Mouse (Mus musculus): ENCODE results near the gene Krtap28-13. TPM values are rescaled to one million over a fixed set of nuclear protein-coding genes. Genes with fewer than 3 reads are reported as not detected.

Gene Krtap28-13
- polyA plus RNA-seq, 1 experiment from 2014 or later, result not detected

- Histone ChIP-seq H3K9ac (replicated peaks; ENCODE audit: low read length) (peak within 1 kb of the TSS; percentile 48), H3K9me3 (ENCODE audit: control insufficient read depth, low read length) (no peaks in the 10 kb centered on the region), H3K4me1 (ENCODE audit: control insufficient read depth, insufficient read depth, low read length) (0 out of 2 replicates have a peak, but pooled peaks cover 3% of the 10 kb centered on the region), H3K36me3 (ENCODE audit: control insufficient read depth, insufficient read depth, low read length) (no peaks in the 10 kb centered on the region), H3K27ac (replicated peaks; ENCODE audit: low read depth, low read length) (no peak within 1 kb of the TSS), H3K4me2 (ENCODE audit: low read length) (peak within 1 kb of the TSS; percentile 73), H3K27me3 (ENCODE audit: control insufficient read depth, insufficient read depth, low read length) (no peaks in the 10 kb centered on the region; the same call in 1 of the 2 replicates), H3K4me3 (replicated peaks; ENCODE audit: low read depth, low read length) (peak within 1 kb of the TSS; percentile 47)
- DNase-seq, result peak; percentile 80
- peak; percentile 84 for ATAC-seq (ENCODE audit: low FRiP score, low TSS enrichment)
- under 1% methylated on average over 25 of the region's 25 CpGs for WGBS
These were observed 22.5 kb upstream of the Krtap28-13 start, which contains the start of gene Slc19a3 for GRCm38 (mm10) chr1:83038109-83038672. Gene Slc19a3 (minus strand): TSS chr1:83038448.

GRCm38 (mm10) chr1:83039080-83039479, 21.6 kb upstream of the Krtap28-13 start:
- no peak for ATAC-seq (ENCODE audit: low FRiP score, low TSS enrichment)
- Histone ChIP-seq H3K4me1 (ENCODE audit: control insufficient read depth, insufficient read depth, low read length) (0 out of 2 replicates have a peak, but pooled peaks cover 3% of the 10 kb centered on the region), H3K4me2 (ENCODE audit: low read length) (no peak overlapping the region), H3K36me3 (ENCODE audit: control insufficient read depth, insufficient read depth, low read length) (no peaks in the 10 kb centered on the region), H3K4me3 (replicated peaks; ENCODE audit: low read depth, low read length) (no peak overlapping the region), H3K27ac (replicated peaks; ENCODE audit: low read depth, low read length) (no peak overlapping the region), H3K9ac (replicated peaks; ENCODE audit: low read length) (no peak overlapping the region), H3K27me3 (ENCODE audit: control insufficient read depth, insufficient read depth, low read length) (no peaks in the 10 kb centered on the region; the same call in 1 of the 2 replicates), H3K9me3 (ENCODE audit: control insufficient read depth, low read length) (no peaks in the 10 kb centered on the region)
- no peak for DNase-seq
- WGBS, result 83% methylated on average over 4 of the region's 4 CpGs

GRCm38 (mm10) chr1:83042380-83042779, 18.4 kb upstream of the Krtap28-13 start, which contains the start of gene Krtap28-10:
Gene Krtap28-10 (minus strand): TSS chr1:83042480.
- Histone ChIP-seq H3K4me1 (ENCODE audit: control insufficient read depth, insufficient read depth, low read length) (0 out of 2 replicates have a peak, but pooled peaks cover 3% of the 10 kb centered on the region), H3K36me3 (ENCODE audit: control insufficient read depth, insufficient read depth, low read length) (no peaks in the 10 kb centered on the region), H3K27ac (replicated peaks; ENCODE audit: low read depth, low read length) (no peak within 1 kb of the TSS), H3K27me3 (ENCODE audit: control insufficient read depth, insufficient read depth, low read length) (no peaks in the 10 kb centered on the region), H3K9me3 (ENCODE audit: control insufficient read depth, low read length) (no peaks in the 10 kb centered on the region), H3K9ac (replicated peaks; ENCODE audit: low read length) (no peak within 1 kb of the TSS), H3K4me3 (replicated peaks; ENCODE audit: low read depth, low read length) (no peak within 1 kb of the TSS), H3K4me2 (ENCODE audit: low read length) (no peak within 1 kb of the TSS)
- ATAC-seq (ENCODE audit: low FRiP score, low TSS enrichment) (no peak), DNase-seq (no peak)
- WGBS, result 95% methylated on average over 2 of the region's 2 CpGs

- no peak within 1 kb of the TSS for H3K9ac ChIP-seq (replicated peaks; ENCODE audit: low read length)
These were observed 15.8 kb upstream of the Krtap28-13 start, which contains the start of gene Gm47969 for GRCm38 (mm10) chr1:83044882-83045427. Gene Gm47969 (plus strand): TSS chr1:83044932.

GRCm38 (mm10) chr1:83058481-83058880, 2.2 kb upstream of the Krtap28-13 start:
- Histone ChIP-seq H3K27me3 (ENCODE audit: control insufficient read depth, insufficient read depth, low read length) (no peaks in the 10 kb centered on the region), H3K36me3 (ENCODE audit: control insufficient read depth, insufficient read depth, low read length) (no peaks in the 10 kb centered on the region), H3K9me3 (ENCODE audit: control insufficient read depth, low read length) (no peaks in the 10 kb centered on the region), H3K4me2 (ENCODE audit: low read length) (no peak overlapping the region), H3K9ac (replicated peaks; ENCODE audit: low read length) (no peak overlapping the region), H3K27ac (replicated peaks; ENCODE audit: low read depth, low read length) (no peak overlapping the region), H3K4me1 (ENCODE audit: control insufficient read depth, insufficient read depth, low read length) (no peaks in the 10 kb centered on the region), H3K4me3 (replicated peaks; ENCODE audit: low read depth, low read length) (no peak overlapping the region)
- ATAC-seq (ENCODE audit: low FRiP score, low TSS enrichment), result no peak
- no peak for DNase-seq
- 58% methylated on average over 1 of the region's 1 CpGs for WGBS

More at GRCm38 (mm10) chr1:83044882-83045427, 15.8 kb upstream of the Krtap28-13 start, which contains the start of gene Gm47969:
- Histone ChIP-seq H3K4me3 (replicated peaks; ENCODE audit: low read depth, low read length) (no peak within 1 kb of the TSS), H3K27me3 (ENCODE audit: control insufficient read depth, insufficient read depth, low read length) (no peaks in the 10 kb centered on the region), H3K9me3 (ENCODE audit: control insufficient read depth, low read length) (no peaks in the 10 kb centered on the region), H3K36me3 (ENCODE audit: control insufficient read depth, insufficient read depth, low read length) (no peaks in the 10 kb centered on the region), H3K27ac (replicated peaks; ENCODE audit: low read depth, low read length) (no peak within 1 kb of the TSS), H3K4me1 (ENCODE audit: control insufficient read depth, insufficient read depth, low read length) (no peaks in the 10 kb centered on the region), H3K4me2 (ENCODE audit: low read length) (no peak within 1 kb of the TSS)
- 90% methylated on average over 5 of the region's 5 CpGs for WGBS
- no peak for ATAC-seq (ENCODE audit: low FRiP score, low TSS enrichment)
- no peak for DNase-seq

GRCm38 (mm10) chr1:83059278-83059677, 1.5 kb upstream of the Krtap28-13 start, which contains the start of gene A030005K14Rik:
Gene A030005K14Rik (minus strand): TSS chr1:83059378.
- no peak within 1 kb of the TSS for H3K27ac ChIP-seq (replicated peaks; ENCODE audit: low read depth, low read length)
- DNase-seq (no peak), ATAC-seq (ENCODE audit: low FRiP score, low TSS enrichment) (no peak)
- no peaks in the 10 kb centered on the region for H3K4me1 ChIP-seq (ENCODE audit: control insufficient read depth, insufficient read depth, low read length)
- H3K36me3 ChIP-seq (ENCODE audit: control insufficient read depth, insufficient read depth, low read length), result no peaks in the 10 kb centered on the region
- 89% methylated on average over 9 of the region's 9 CpGs for WGBS
- no peaks in the 10 kb centered on the region for H3K9me3 ChIP-seq (ENCODE audit: control insufficient read depth, low read length)
- no peak within 1 kb of the TSS for H3K4me2 ChIP-seq (ENCODE audit: low read length)
- H3K27me3 ChIP-seq (ENCODE audit: control insufficient read depth, insufficient read depth, low read length), result no peaks in the 10 kb centered on the region
- no peak within 1 kb of the TSS for H3K4me3 ChIP-seq (replicated peaks; ENCODE audit: low read depth, low read length)
- no peak within 1 kb of the TSS for H3K9ac ChIP-seq (replicated peaks; ENCODE audit: low read length)

GRCm38 (mm10) chr1:83064851-83065250, 4.1 kb downstream of the Krtap28-13 start:
- 32% methylated on average over 3 of the region's 3 CpGs for WGBS
- Histone ChIP-seq H3K9ac (replicated peaks; ENCODE audit: low read length) (no peak overlapping the region), H3K9me3 (ENCODE audit: control insufficient read depth, low read length) (no peaks in the 10 kb centered on the region; the same call in 1 of the 2 replicates), H3K4me3 (replicated peaks; ENCODE audit: low read depth, low read length) (no peak overlapping the region), H3K36me3 (ENCODE audit: control insufficient read depth, insufficient read depth, low read length) (no peaks in the 10 kb centered on the region), H3K4me2 (ENCODE audit: low read length) (no peak overlapping the region), H3K27ac (replicated peaks; ENCODE audit: low read depth, low read length) (no peak overlapping the region), H3K27me3 (ENCODE audit: control insufficient read depth, insufficient read depth, low read length) (no peaks in the 10 kb centered on the region), H3K4me1 (ENCODE audit: control insufficient read depth, insufficient read depth, low read length) (no peaks in the 10 kb centered on the region)
- ATAC-seq (ENCODE audit: low FRiP score, low TSS enrichment) (no peak), DNase-seq (peak; percentile 73)

GRCm38 (mm10) chr1:83066577-83066976, 5.8 kb downstream of the Krtap28-13 start:
- H3K9ac ChIP-seq (replicated peaks; ENCODE audit: low read length), result no peak overlapping the region
- H3K36me3 ChIP-seq (ENCODE audit: control insufficient read depth, insufficient read depth, low read length), result no peaks in the 10 kb centered on the region
- no peaks in the 10 kb centered on the region for H3K4me1 ChIP-seq (ENCODE audit: control insufficient read depth, insufficient read depth, low read length)
- no peaks in the 10 kb centered on the region for H3K27me3 ChIP-seq (ENCODE audit: control insufficient read depth, insufficient read depth, low read length)
- ATAC-seq (ENCODE audit: low FRiP score, low TSS enrichment) (no peak), DNase-seq (no peak)
- H3K4me2 ChIP-seq (ENCODE audit: low read length), result no peak overlapping the region
- H3K27ac ChIP-seq (replicated peaks; ENCODE audit: low read depth, low read length), result no peak overlapping the region
- H3K9me3 ChIP-seq (ENCODE audit: control insufficient read depth, low read length), result no peaks in the 10 kb centered on the region; the same call in 1 of the 2 replicates
- WGBS, result 93% methylated on average over 4 of the region's 4 CpGs
- no peak overlapping the region for H3K4me3 ChIP-seq (replicated peaks; ENCODE audit: low read depth, low read length)
